Mouse (Mus musculus) liver, postnatal 0 days (tissue): ENCODE results near the gene Akap5. TPM values are rescaled to one million over a fixed set of nuclear protein-coding genes. Genes with fewer than 3 reads are reported as not detected.
A peak's percentile ranks its signal among the peaks of the same experiment; 100 is the strongest.

Experiments used
- ATAC-seq: fragments of 200-750 bp; cut with Nextera tagmentation; 2 replicates; pipeline ENCODE4 v1.8.0; 2017; ENCODE audit warnings: mild to moderate bottlenecking, moderate library complexity
- DNase-seq: peaks from one replicate; pipeline ENCODE4 v3.0.0-alpha.2; 2016
- H3K27ac ChIP-seq: fragments of 300-500 bp; sonication (generic); 2 replicates; pipeline ENCODE4 v1.5.1; 2014; ENCODE audit warnings: antibody characterized with exemption, moderate library complexity, mild to moderate bottlenecking, low read depth
- H3K27me3 ChIP-seq: fragments of 300-500 bp; sonication (generic); 2 replicates; pipeline ENCODE4 v1.6.1; 2014; ENCODE audit warnings: low read length, control low read depth, mixed read lengths; ENCODE audit not compliant: insufficient read depth
- H3K36me3 ChIP-seq: fragments of 300-500 bp; sonication (generic); replicated peaks from 2 replicates; pipeline ENCODE4 v1.6.1; 2014; ENCODE audit warnings: mild to moderate bottlenecking, control low read depth, low read length, moderate library complexity, mixed read lengths; ENCODE audit not compliant: insufficient read depth
- H3K4me1 ChIP-seq: fragments of 300-500 bp; sonication (generic); 2 replicates; pipeline ENCODE4 v1.6.1; 2014; ENCODE audit warnings: antibody characterized with exemption, mild to moderate bottlenecking, control low read depth; ENCODE audit not compliant: insufficient read depth
- H3K4me2 ChIP-seq: fragments of 300-500 bp; sonication (generic); 2 replicates; pipeline ENCODE4 v1.6.1; 2014; ENCODE audit warnings: low read depth, mild to moderate bottlenecking, low read length, moderate library complexity, mixed read lengths
- H3K4me3 ChIP-seq: fragments of 300-500 bp; sonication (generic); 2 replicates; pipeline ENCODE4 v1.5.1; 2014; ENCODE audit warnings: low read depth, low read length
- H3K9ac ChIP-seq: fragments of 300-500 bp; sonication (generic); replicated peaks from 2 replicates; pipeline ENCODE4 v1.6.1; 2014; ENCODE audit warnings: mild to moderate bottlenecking, moderate library complexity
- H3K9me3 ChIP-seq: fragments of 300-500 bp; sonication (generic); 2 replicates; pipeline ENCODE4 v1.6.1; 2016; ENCODE audit warnings: mild to moderate bottlenecking, control low read depth, low read length, mixed read lengths
- CTCF ChIP-seq: sonication (generic); IDR thresholded peaks from 2 replicates; pipeline ENCODE4 v1.5.1; 2016; ENCODE audit warnings: antibody characterized with exemption, low read depth
- EP300 ChIP-seq: IDR thresholded peaks from 2 replicates; pipeline ENCODE4 v1.6.1; 2016; ENCODE audit warnings: antibody characterized with exemption, low read depth, mild to moderate bottlenecking
- WGBS: fragments of 180-500 bp; shearing (Covaris S2); extraction: QIAGEN DNeasy Blood & Tissue Kit; methylation state at CpG from one replicate; pipeline ENCODE4 v1.1.7; 2014; ENCODE audit not compliant: insufficient replicate concordance; 5-methylcytosine and 5-hydroxymethylcytosine counted together
- polyA plus RNA-seq: library from polyadenylated mRNA; unstranded; fragments of >200 nt; fragmentation: Nextera tagmentation; extraction: Ambion mirVana; gene quantifications from 2 replicates; pipeline ENCODE4 v1.2.1, GENCODE M21; 2015

The Akap5 gene
- polyA plus RNA-seq, 1 experiment from 2014 or later = 0.22 TPM

DNA sequence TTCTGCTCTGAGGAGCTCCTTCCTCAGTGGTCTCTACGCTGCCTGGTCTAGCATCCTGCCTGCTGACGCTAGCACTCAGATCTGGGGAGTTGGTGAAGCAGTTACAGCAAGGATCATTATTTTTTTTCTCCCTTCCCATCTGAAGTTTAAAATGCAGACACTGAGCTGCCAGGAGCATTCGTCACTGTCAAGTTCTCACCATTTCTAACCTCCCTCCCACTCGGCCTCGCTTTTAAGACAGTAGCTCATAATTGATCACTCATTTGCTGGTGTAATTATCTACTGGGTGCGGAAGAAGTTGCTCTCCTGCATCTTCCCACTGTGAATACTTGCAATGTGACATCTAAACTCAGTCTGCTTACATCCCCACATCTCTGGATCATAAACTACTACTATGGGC lies 39.3 kb upstream of the Akap5 start:
- no peaks in the 10 kb centered on the region for H3K27me3 ChIP-seq
- H3K36me3 ChIP-seq = peaks cover 62% of the 10 kb centered on the region
- no peak overlapping the region for H3K4me2 ChIP-seq
- TF ChIP-seq EP300 (no peak), CTCF (no peak)
- no peaks in the 10 kb centered on the region for H3K9me3 ChIP-seq
- H3K4me3 ChIP-seq = no peak overlapping the region
- 88% methylated on average over 6 of the region's 6 CpGs for WGBS
- ATAC-seq (no peak), DNase-seq (no peak)
- no peaks in the 10 kb centered on the region for H3K4me1 ChIP-seq
- H3K9ac ChIP-seq = no peak overlapping the region
- no peak overlapping the region for H3K27ac ChIP-seq

DNA sequence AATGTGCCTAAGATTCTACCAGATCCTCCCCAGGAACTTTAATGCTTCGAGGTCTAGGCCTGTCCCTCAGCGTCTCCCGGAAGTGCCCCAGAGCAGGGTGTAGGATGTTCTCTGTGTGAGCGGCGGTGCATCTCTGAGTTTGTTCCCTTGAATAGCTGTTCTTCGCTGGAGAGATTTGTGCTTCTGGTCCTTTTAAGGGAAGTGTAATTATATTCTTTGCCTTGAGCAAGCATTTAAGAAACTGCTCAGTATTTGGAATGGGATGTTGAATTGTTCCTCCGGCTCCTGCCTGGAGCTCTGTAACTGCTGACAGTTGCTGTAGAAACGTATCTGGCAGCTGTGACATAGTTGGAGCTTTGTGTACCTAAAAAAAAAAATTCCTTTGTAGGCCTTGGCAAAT lies 36.7 kb upstream of the Akap5 start:
- H3K36me3 ChIP-seq = peaks cover 65% of the 10 kb centered on the region
- no peak for ATAC-seq
- no peak overlapping the region for H3K4me2 ChIP-seq
- H3K9ac ChIP-seq = no peak overlapping the region
- TF ChIP-seq CTCF = no peak
- no peak for TF ChIP-seq EP300
- no peak for DNase-seq
- no peak overlapping the region for H3K4me3 ChIP-seq
- WGBS = 89% methylated on average over 8 of the region's 8 CpGs
- no peaks in the 10 kb centered on the region for H3K9me3 ChIP-seq
- H3K27me3 ChIP-seq = no peaks in the 10 kb centered on the region
- H3K4me1 ChIP-seq = no peaks in the 10 kb centered on the region
- H3K27ac ChIP-seq = no peak overlapping the region

DNA sequence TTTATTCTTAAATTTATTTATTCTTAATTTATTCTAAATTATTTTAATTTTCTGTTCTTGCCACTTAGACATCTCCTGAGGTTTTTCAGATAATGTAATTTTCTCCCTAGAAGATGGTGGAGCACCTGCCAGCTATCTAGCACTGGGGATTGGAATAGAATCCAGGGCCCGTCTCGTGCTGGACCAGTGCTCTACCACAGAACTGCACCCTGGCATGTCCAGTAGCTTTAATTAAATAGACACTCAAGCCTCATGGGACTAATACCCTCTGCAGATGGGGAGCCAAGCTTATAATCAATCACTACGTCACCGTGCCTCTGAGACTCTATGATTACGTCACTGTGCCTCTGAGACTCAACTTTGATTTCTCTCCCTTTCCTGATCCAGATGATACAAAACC lies 36.2 kb upstream of the Akap5 start:
- peaks cover 64% of the 10 kb centered on the region for H3K36me3 ChIP-seq
- ATAC-seq (no peak), DNase-seq (no peak)
- H3K4me3 ChIP-seq = no peak overlapping the region
- H3K27me3 ChIP-seq = no peaks in the 10 kb centered on the region
- peak overlapping the region; percentile 81; the same call in 1 of the 2 replicates for H3K27ac ChIP-seq
- no peak overlapping the region for H3K4me2 ChIP-seq
- H3K4me1 ChIP-seq = no peaks in the 10 kb centered on the region
- no peak overlapping the region for H3K9ac ChIP-seq
- no peaks in the 10 kb centered on the region for H3K9me3 ChIP-seq
- no peak for TF ChIP-seq EP300
- TF ChIP-seq CTCF = no peak
- 77% methylated on average over 5 of the region's 5 CpGs for WGBS

DNA sequence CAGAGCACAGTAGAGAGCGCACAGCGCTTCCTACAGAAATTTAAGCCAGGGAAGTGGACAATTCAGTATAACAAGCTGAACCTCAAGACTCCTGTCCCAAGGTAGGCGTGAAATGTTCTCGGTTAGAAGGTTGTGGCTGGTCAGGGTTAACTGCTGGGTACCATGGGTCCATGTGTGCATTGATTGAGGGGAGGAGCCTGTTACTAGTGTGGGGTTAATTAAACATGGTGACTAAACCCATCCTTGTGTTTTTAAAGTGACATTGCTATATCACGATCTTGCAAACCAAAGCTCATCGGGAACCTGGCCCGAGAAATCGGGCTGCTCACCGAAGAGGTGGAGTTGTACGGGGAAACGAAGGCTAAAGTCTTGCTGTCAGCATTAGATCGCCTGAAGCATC lies 35.3 kb upstream of the Akap5 start:
- H3K9me3 ChIP-seq = no peaks in the 10 kb centered on the region
- DNase-seq (peak; percentile 44), ATAC-seq (peak; percentile 92)
- 81% methylated on average over 12 of the region's 12 CpGs for WGBS
- no peaks in the 10 kb centered on the region for H3K27me3 ChIP-seq
- H3K27ac ChIP-seq = peak overlapping the region; percentile 81
- H3K4me2 ChIP-seq = no peak overlapping the region
- H3K4me3 ChIP-seq = no peak overlapping the region
- H3K4me1 ChIP-seq = no peaks in the 10 kb centered on the region
- H3K36me3 ChIP-seq = peaks cover 66% of the 10 kb centered on the region
- H3K9ac ChIP-seq = no peak overlapping the region
- no peak for TF ChIP-seq EP300
- TF ChIP-seq CTCF = no peak

DNA sequence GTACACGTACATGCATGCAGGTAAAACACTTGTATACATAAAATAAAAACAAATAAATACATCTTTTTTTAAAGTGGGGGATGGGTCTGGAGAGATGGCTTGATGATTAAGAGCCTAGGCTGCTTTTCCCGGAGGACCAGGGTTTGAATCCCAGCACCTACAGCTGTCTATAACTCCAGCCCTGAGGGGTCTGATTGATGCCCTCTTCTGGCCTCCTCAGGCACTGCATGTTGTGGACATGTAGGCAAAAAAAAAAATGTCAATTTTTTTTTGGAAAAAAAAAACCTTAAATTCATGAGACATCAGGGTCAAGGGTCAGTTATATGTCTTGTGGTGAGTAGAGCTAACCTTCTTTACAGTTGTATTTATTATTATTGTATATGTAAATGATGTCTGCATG lies 34.4 kb upstream of the Akap5 start:
- Histone ChIP-seq H3K4me3 (no peak overlapping the region), H3K4me2 (no peak overlapping the region), H3K36me3 (peaks cover 70% of the 10 kb centered on the region), H3K4me1 (no peaks in the 10 kb centered on the region), H3K27ac (peak overlapping the region; percentile 48; the same call in 1 of the 2 replicates), H3K9ac (no peak overlapping the region), H3K27me3 (no peaks in the 10 kb centered on the region), H3K9me3 (no peaks in the 10 kb centered on the region)
- DNase-seq = no peak
- 88% methylated on average over 2 of the region's 2 CpGs for WGBS
- no peak for ATAC-seq
- TF ChIP-seq EP300 = no peak
- peak; percentile 54 for TF ChIP-seq CTCF

DNA sequence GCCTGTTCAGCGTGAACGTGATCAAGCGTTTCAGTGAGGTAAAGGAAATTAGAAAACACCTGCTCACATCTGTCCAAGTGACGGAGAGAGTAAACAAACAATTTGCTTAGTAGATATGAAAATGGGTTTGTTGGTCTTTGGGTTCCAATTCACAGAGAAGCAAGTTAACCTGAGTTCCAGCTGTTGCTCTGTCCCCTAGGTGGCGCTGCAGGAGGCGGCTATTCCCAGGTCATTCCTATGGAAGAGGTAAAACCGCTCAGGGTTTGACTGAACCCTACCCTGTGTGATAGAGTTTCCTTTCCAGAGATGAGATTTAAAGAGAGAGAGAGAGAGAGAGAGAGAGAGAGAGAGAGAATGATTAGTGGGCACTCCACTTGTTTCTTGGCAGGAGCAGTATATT lies 31.5 kb upstream of the Akap5 start:
- ATAC-seq = peak; percentile 32; the same call in 1 of the 2 replicates
- TF ChIP-seq EP300 (no peak), CTCF (peak; percentile 84)
- 63% methylated on average over 7 of the region's 7 CpGs for WGBS
- no peaks in the 10 kb centered on the region for H3K9me3 ChIP-seq
- H3K4me1 ChIP-seq = no peaks in the 10 kb centered on the region
- H3K27me3 ChIP-seq = no peaks in the 10 kb centered on the region
- H3K4me3 ChIP-seq = no peak overlapping the region
- H3K36me3 ChIP-seq = peaks cover 73% of the 10 kb centered on the region
- DNase-seq = peak; percentile 75
- no peak overlapping the region for H3K4me2 ChIP-seq
- H3K27ac ChIP-seq = no peak overlapping the region
- no peak overlapping the region for H3K9ac ChIP-seq

DNA sequence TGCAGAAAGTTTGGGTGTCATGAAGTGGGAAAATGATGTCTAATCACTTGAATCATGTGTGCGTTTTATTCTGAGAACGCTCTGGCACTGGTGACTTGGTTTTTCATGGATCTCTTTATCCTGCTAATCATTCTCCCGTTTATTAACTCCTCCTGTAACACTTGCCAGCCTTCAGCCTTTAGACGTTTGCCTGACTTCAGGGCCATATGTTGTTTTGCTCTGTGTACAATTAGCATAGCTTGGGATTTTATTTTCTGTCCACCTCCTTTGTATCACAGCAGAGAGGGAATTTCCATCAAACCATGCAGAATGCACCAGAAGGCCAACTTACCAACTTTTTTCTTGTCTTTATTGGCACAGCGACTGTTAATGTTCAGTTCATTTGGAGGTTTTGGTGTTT lies 26.9 kb upstream of the Akap5 start:
- no peak for ATAC-seq

More for the DNA sequence above, 26.9 kb upstream of the Akap5 start:
- Histone ChIP-seq H3K4me3 (no peak overlapping the region), H3K27ac (no peak overlapping the region), H3K4me1 (no peaks in the 10 kb centered on the region), H3K27me3 (no peaks in the 10 kb centered on the region), H3K4me2 (no peak overlapping the region), H3K9me3 (no peaks in the 10 kb centered on the region), H3K36me3 (peaks cover 77% of the 10 kb centered on the region), H3K9ac (no peak overlapping the region)
- no peak for DNase-seq
- WGBS = 86% methylated on average over 5 of the region's 5 CpGs
- no peak for TF ChIP-seq EP300
